13 mouse cellular contexts compared by ENCODE assay signal in genomic region chr3:121558861-121559260, GRCm38 (mm10).
"Had no signal": no experiment of that assay in that cellular context is flagged by ENCODE, and none has a peak within 500 bp of the region (broad histone marks: within the 10 kb centered on the region; RNA-seq: fewer than 3 reads in every experiment).

No protein-coding gene starts in this region.

- H3K27ac ChIP-seq: left cerebral cortex, adult 2 months; limb, embryonic 10.5 days; liver, embryonic 15.5 days; midbrain, embryonic 13.5 days; neural tube, embryonic 15.5 days had no signal

- H3K4me3 ChIP-seq: left cerebral cortex, adult 2 months; limb, embryonic 10.5 days; liver, embryonic 15.5 days; midbrain, embryonic 13.5 days; myocyte; neural tube, embryonic 15.5 days had no signal

- H3K4me1 ChIP-seq: limb, embryonic 10.5 days; midbrain, embryonic 13.5 days; neural tube, embryonic 15.5 days had no signal

- H3K27me3 ChIP-seq: liver, embryonic 15.5 days; midbrain, embryonic 13.5 days; neural tube, embryonic 15.5 days had no signal

- H3K4me2 ChIP-seq: liver, embryonic 11.5 days; liver, embryonic 15.5 days; midbrain, embryonic 13.5 days; neural tube, embryonic 15.5 days had no signal

- H3K9ac ChIP-seq: liver, embryonic 15.5 days; midbrain, embryonic 13.5 days; neural tube, embryonic 15.5 days had no signal

- ATAC-seq: intestine, postnatal 0 days; midbrain, embryonic 13.5 days had no signal

- H3K36me3 ChIP-seq: limb, embryonic 10.5 days; liver, embryonic 15.5 days; midbrain, embryonic 13.5 days; neural tube, embryonic 15.5 days had no signal

- H3K9me3 ChIP-seq: limb, embryonic 10.5 days; liver, embryonic 15.5 days; midbrain, embryonic 13.5 days; neural tube, embryonic 15.5 days had no signal

- DNase-seq: kidney, adult 8-10 months; kidney, postnatal 25 days; right cerebral cortex, postnatal 4 days; spleen, adult 18-20 months; thymus, postnatal 36 days had no signal
